Mouse (Mus musculus) forebrain, embryonic 13.5 days (tissue): ENCODE measurements around the gene Nip7. TPM values are rescaled to one million over a fixed set of nuclear protein-coding genes. Genes with fewer than 3 reads are reported as not detected.

ENCODE experiments used
- ATAC-seq: fragments of 200-750 bp; cut with Nextera tagmentation; 2 replicates; pipeline ENCODE4 v1.8.0; 2017
- H3K27ac ChIP-seq: fragments of 300-500 bp; sonication (generic); 2 replicates; pipeline ENCODE4 v1.5.1; 2015; ENCODE audit warnings: inconsistent platforms, mild to moderate bottlenecking, moderate library complexity
- H3K27me3 ChIP-seq: fragments of 300-500 bp; sonication (generic); 2 replicates; pipeline ENCODE4 v1.6.1; 2015; ENCODE audit warnings: mild to moderate bottlenecking, inconsistent platforms
- H3K36me3 ChIP-seq: fragments of 300-500 bp; sonication (generic); 2 replicates; pipeline ENCODE4 v1.6.1; 2015; ENCODE audit warnings: mild to moderate bottlenecking, inconsistent platforms; ENCODE audit not compliant: poor library complexity, severe bottlenecking
- H3K4me1 ChIP-seq: fragments of 300-500 bp; sonication (generic); 2 replicates; pipeline ENCODE4 v1.6.1; 2015; ENCODE audit warnings: inconsistent platforms
- H3K4me2 ChIP-seq: fragments of 300-500 bp; sonication (generic); 2 replicates; pipeline ENCODE4 v1.6.1; 2015; ENCODE audit warnings: inconsistent platforms, mild to moderate bottlenecking, moderate library complexity
- H3K4me3 ChIP-seq: fragments of 300-500 bp; sonication (generic); 2 replicates; pipeline ENCODE4 v1.5.1; 2015; ENCODE audit warnings: mild to moderate bottlenecking, inconsistent platforms
- H3K9ac ChIP-seq: fragments of 300-500 bp; sonication (generic); 2 replicates; pipeline ENCODE4 v1.6.1; 2015; ENCODE audit warnings: mild to moderate bottlenecking, inconsistent platforms
- H3K9me3 ChIP-seq: fragments of 300-500 bp; sonication (generic); replicated peaks from 2 replicates; pipeline ENCODE4 v1.6.1; 2016; ENCODE audit warnings: inconsistent platforms
- WGBS: fragments of 180-500 bp; shearing (Covaris S2); methylation state at CpG from one replicate; pipeline ENCODE4 v1.1.7; 2015; 5-methylcytosine and 5-hydroxymethylcytosine counted together
- microRNA-seq: library from miRNA; unstranded; fragments of <30 nt; microRNA quantifications from one replicate; pipeline ENCODE4, GENCODE M21; 2016
- polyA plus RNA-seq: library from polyadenylated mRNA; unstranded; fragments of >200 nt; fragmentation: Nextera tagmentation; extraction: Ambion mirVana; gene quantifications from 2 replicates; pipeline ENCODE4 v1.2.1, GENCODE M21; 2015

The Nip7 gene
- polyA plus RNA-seq, 1 experiment from 2014 or later: 91.3 TPM

DNA sequence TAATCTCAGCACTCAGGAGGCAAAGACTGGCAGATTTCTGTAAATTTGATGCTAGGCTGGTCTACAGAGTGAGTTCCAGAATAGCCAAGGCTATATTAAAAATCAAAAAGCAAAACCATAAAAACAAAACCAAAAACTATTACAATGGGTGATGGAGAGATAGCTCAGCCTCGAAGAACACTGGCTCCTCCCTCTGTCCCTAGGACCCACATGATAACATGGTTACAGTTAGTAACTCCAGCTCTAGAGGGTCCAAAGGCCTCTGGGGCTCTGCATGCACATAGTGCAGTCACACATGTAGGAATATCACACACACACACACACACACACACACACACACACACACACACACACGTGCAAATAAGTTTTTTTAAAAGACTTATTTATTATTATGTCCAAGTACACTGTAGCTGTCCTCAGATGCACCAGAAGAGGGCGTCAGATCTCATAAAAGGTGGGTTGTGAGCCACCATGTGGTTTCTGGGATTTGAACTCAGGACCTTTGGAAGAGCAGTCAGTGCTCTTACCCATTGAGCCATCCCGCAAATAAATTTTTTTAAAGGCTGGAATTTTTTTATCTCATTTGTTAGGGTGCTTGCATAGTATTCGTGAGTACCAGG is 53.2 kb downstream of the Nip7 start:
- H3K27ac ChIP-seq: no peak overlapping the region
- H3K36me3 ChIP-seq: no peaks in the 10 kb centered on the region
- WGBS: 83% methylated on average over 5 of the region's 5 CpGs
- H3K4me2 ChIP-seq: no peak overlapping the region
- H3K4me1 ChIP-seq: 0 out of 2 replicates have a peak, but pooled peaks cover 3% of the 10 kb centered on the region
- no peak overlapping the region for H3K9ac ChIP-seq
- no peak for ATAC-seq
- no peak overlapping the region for H3K4me3 ChIP-seq
- no peaks in the 10 kb centered on the region for H3K27me3 ChIP-seq
- no peaks in the 10 kb centered on the region for H3K9me3 ChIP-seq

Small RNA genes lying within 50 kb of the gene (microRNA-seq; reads per million reads assigned to microRNA genes)
- gene Mir7075: 1.9 reads per million

Other genes with a start within 250 kb of the Nip7 start
- gene Has3, start 186.6 kb upstream of the Nip7 start, polyA plus RNA-seq: 0.65 and 0.89 TPM in 2 replicates
- 49.4 and 53.6 TPM in 2 replicates for gene Utp4, start 163.2 kb upstream of the Nip7 start, polyA plus RNA-seq
- gene Sntb2, start 121.1 kb upstream of the Nip7 start, polyA plus RNA-seq: 3.6 and 4.1 TPM in 2 replicates
- gene Vps4a, start 25.7 kb upstream of the Nip7 start, polyA plus RNA-seq: 113 TPM in 2 replicates
- 32.0 and 36.7 TPM in 2 replicates for gene Pdf, start 8.3 kb upstream of the Nip7 start, polyA plus RNA-seq
- gene Cog8, start 188 bp upstream of the Nip7 start, polyA plus RNA-seq: 34.5 and 35.5 TPM in 2 replicates
- not detected in 2 replicates for gene Tmed6, start 8.8 kb downstream of the Nip7 start, polyA plus RNA-seq
- gene Terf2, start 39.7 kb downstream of the Nip7 start, polyA plus RNA-seq: 25.0 and 25.5 TPM in 2 replicates
- 102 and 115 TPM in 2 replicates for gene Cyb5b, start 93.8 kb downstream of the Nip7 start, polyA plus RNA-seq
- 9.9 and 10.2 TPM in 2 replicates for gene Nfat5, start 236.6 kb downstream of the Nip7 start, polyA plus RNA-seq